Mouse (Mus musculus) layer of hippocampus, postnatal 14 days (tissue): ENCODE measurements around the gene Pias3. TPM values are rescaled to one million over a fixed set of nuclear protein-coding genes. Genes with fewer than 3 reads are reported as not detected.
"Not testable (repeated sequence)": the region's sequence is repeated elsewhere in the genome, so short reads cannot be mapped to it uniquely, and the experiment has no call there.

Experiments
- DNase-seq, 2 experiments: peaks; one replicate each; pipeline ENCODE4 v3.0.0; 2021 to 2022; ENCODE audit warnings: low spot score in 2 of 2, mixed read lengths in 1 of 2
- total RNA-seq, 2 experiments: library from RNA; stranded (reverse); gene quantifications; 2 replicates each; pipeline ENCODE4 v1.2.3; 2021

The Pias3 gene
- total RNA-seq, 2 experiments from 2014 or later: 28.1 to 30.0 TPM

DNA sequence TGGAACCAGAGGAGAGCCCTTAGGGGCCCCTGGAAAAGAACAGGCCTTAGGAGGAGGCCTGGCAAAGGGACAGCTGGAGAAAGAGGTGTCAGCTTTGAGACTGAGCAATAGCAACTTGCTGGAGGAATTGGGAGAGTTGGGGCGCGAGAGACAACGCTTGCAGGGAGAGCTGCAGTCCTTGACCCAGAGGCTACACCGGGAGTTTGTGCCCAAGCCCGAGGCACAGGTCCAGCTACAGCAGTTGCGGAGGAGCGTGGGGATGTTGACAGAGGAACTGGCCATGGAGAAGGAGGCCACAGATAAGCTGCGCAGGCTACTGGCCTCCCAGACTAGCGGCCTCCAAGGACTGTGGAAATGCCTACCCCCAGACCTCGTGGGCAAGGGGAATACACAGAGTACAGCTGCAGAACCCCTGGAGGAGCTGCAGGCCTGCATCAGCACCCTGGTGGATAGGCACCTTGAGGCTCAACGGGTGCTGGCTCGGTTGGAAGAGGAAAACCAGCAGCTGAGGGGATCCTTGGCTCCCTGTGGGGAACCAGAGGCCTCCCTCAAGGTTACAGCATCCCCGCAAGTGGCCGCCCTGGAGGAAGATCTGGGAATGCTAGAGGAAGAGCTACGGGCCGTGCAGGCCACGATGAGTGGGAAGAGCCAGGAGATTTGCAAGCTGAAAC, 11.9 kb upstream of the Pias3 start:
- no peak for DNase-seq

DNA sequence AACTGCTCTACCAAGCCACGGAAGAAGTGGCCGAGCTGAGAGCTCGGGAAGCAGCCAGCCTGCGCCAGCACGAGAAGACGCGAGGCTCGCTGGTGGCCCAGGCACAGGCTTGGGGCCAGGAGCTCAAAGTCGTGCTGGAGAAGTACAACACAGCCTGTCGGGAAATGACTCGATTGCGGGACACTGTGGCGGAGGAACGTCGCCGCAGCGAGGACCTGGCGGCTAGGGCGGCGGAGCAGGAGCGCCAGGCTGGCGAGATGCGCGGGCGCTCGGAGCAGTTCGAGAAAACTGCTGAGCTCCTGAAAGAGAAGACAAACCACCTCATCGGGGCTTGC, 11.4 kb upstream of the Pias3 start:
- DNase-seq: no peak

DNA sequence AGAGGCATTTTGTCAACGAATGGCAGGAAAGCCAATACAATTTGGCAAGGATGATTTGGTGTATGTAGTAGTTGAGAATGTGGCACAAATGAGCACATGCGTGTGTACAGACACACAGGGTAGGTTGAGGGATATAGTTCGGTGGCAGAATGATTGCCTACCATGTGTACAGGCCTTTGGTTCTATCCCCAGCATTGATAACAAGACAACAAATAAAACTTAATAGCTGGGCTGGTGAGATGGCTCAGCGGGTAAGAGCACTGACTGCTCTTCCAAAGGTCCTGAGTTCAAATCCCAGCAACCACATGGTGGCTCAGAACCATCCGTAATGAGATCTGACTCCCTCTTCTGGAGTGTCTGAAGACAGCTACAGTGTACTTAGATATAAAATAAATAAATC, 10.1 kb upstream of the Pias3 start:
- not testable (repeated sequence) for DNase-seq

DNA sequence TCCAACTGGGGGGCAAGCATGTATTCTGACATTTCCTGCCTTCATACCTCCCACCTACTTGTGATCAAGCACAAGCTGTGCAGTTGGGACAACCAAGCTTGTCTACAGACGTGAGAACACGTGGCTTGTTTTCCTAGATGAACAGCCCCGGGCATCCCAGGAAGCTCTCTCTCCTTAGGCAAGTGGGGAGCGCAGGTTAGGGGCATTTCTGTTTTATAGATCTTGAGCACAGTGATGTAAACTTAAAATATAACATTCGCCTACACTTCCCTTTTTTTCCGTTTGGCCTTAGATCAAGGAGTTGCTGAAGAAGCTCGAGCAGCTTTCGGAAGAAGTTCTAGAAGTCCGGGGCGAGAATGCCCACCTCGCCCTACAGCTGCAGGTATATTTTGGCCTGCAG, 7.3 kb upstream of the Pias3 start:
- no peak for DNase-seq

DNA sequence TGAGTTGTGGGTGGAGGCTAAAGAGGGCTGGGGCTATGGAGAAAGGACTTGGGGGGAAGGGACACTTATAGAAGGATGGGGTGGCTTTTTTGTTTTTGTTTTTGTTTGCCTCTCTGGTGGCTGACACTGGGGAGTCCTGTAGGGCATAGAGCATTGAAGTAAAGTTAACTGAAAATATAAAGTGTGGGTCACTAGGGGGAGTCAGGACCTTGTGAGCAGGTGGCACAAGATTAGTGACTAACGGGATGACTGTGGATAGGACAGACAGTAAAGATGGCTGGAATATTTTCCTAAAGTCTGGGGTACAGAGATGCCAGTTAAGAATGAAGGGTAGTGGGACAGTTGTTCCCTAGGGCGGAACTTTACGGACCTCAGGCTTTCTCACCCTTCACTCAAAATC, 5.9 kb upstream of the Pias3 start:
- no peak for DNase-seq

DNA sequence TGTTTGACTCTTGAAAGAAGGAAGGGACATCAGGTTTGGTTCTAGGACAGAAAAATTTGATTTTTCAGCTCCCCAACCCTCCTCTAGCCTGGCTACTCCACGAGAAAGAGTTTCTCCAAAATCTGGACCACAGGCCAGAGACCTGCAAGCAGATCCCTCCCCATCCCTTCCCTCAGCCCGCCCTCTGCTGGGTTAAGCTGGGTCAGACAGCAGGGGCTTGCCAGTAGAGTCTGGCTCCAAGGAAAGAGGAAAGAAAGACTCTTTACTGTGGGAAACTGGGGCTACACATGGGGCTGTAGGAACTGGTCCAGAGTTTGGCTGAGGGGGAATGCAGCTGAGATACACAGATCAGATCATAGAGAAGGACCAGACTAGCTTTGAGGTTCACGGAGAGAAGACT, 3.7 kb upstream of the Pias3 start:
- no peak for DNase-seq

DNA sequence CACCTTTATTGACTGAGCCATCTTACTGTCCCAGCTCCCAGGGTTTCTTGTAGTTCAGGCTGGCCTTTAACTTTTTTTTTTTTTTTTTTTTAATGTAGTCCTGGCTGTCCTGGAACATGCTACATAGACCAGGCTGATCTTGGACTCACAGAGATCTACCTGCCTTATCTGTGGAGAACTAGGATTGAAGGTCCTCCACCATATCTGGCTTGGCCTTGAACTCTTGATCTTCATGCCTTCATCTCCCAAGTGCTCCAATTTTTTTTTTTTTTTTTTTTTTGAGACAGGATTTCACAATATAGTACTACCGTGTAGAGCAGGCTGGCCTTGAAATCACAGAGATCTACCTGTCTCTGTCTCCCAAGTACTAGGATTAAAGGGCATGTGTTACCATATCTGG, 2.6 kb upstream of the Pias3 start:
- no peak for DNase-seq

DNA sequence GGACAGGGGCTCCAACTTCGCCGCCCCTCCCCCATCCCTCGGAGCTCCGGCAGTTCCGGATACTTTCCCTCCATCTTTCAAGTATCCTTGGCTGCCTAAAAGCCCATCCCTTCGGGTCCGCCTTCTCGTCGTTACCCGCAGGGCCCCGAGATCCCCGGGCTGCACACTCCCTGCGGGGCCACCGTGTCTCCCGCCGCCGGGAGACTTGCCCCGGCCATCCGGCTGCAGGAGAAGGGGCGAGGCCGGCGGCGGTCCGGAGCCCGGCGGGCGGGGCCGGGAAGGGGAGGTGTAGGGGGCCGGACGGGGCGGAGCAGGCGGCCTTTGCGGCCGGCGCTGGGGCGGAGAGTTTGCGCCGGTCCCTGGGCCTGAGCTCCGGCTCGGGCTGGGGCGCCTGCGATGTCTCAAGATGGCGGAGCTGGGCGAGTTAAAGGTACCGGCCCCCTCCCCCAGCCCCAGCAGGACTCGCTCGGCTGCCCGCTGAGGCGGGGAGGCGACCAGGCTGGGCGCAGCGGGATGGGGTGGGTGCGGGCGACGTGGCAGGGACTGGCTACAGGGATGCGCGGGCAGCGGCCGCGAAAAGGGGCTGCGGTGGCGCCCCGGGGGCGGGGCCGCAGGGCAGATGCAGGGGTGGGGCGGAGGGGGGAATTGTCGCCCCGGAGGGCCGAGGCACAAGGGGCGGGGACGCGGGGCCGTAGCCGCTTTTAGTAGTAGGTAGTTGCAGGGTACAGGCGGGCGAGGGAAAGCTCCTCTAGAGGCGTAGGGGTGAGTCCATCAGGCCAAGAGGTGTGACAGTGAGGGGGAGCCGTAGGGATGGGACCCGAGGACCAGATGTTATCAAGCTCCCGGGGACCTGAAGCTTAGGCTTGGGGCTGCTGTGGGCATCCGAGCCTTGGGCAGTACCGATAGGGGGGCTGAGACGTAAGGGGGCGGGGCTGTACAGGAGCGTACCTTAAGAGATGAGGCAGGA, 865 bp downstream of the Pias3 start:
- DNase-seq: peak; percentile 79 to 81

DNA sequence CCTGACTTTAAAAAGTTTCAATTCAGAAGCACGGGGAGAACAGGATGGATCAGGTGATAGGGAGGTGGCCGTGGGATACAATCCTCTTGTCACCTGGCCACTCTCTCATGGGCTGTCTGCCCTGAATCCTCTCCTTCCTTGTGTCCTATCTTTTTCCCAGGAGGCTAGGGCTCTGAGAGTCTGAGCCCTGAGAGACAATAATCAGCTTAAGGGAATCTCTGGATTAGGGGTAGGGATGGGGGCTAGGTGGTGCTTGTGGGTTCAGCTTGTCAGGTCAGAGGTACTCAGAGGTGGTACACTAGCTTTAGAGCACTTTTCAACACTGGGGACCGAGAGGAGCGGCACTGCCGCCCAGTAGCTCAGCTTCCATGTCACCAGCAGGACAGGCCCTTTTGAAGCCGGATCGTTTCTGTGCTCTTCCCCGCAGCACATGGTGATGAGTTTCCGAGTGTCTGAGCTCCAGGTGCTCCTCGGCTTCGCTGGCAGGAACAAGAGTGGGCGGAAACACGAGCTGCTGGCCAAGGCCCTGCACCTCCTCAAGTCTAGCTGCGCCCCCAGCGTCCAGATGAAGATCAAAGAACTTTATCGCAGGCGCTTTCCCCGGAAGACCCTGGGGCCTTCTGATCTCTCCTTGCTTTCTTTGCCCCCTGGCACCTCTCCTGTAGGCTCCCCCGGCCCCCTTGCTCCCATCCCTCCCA, 3.0 kb downstream of the Pias3 start:
- DNase-seq: no peak

DNA sequence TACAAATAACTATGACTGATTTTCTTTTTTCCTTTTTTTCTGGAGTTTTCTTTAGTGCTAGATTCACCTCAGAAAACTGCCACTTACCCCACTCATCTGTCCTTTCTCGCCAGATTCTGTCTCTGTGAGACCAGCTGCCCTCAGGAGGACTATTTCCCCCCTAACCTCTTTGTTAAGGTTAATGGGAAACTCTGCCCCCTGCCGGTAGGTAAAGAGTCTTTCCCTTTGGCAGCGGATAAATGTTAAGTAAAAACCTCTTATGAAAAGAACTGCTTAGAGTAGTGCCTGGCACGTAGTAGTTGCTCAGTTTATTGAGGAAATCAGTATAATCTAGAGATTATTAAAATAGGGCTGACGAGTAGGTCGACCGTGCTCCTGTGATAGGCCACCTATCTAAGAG, 4.2 kb downstream of the Pias3 start:
- DNase-seq: no peak

DNA sequence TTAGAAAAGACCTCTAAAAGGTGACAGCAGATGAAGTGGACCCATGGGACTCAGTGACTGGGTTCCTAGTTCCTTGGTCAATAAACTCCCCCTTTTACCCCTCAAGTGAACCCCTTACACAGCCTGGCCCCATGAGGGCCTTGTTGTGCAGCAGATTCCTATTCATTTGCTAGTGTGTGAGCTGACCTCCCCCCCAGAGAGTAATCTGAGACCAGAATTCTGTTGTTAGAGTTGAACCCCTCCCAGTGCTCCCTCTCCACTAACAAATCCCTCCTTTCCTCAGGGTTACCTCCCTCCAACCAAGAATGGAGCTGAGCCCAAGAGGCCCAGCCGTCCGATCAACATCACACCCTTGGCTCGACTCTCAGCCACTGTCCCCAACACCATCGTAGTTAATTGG, 4.8 kb downstream of the Pias3 start:
- no peak for DNase-seq

DNA sequence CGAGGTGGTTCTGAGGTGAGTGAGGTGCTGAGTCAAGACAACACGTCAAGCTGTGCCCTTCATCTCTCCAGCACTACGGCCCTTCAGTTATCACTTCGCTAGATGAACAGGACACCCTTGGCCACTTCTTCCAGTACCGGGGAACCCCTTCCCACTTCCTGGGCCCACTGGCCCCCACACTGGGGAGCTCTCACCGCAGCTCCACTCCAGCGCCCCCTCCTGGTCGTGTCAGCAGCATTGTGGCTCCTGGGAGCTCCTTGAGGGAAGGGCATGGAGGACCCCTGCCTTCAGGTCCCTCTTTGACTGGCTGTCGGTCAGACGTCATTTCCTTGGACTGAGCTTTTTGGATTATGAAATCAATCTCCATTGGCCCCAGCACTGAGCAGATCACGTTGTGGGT, 8.6 kb downstream of the Pias3 start:
- no peak for DNase-seq

DNA sequence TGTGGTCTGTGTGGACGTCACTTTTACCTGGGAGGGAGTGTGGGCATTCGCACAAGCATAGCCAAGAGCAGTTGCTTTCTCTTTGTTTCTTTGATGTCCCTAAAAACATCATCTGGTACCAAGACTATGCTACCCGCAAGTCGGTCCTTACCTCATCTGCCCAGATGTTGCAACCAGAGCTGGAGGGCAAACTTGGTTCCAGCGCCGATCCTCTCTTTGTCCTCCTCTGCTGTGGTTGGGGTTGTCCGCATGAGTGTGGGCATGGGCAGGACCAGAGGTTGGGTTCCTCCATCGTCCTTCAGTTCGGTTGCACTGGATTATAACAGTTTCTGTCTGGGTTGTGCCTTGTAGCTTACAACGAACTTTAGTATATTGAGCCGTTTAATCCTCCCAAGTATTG, 10.0 kb downstream of the Pias3 start:
- no peak for DNase-seq

DNA sequence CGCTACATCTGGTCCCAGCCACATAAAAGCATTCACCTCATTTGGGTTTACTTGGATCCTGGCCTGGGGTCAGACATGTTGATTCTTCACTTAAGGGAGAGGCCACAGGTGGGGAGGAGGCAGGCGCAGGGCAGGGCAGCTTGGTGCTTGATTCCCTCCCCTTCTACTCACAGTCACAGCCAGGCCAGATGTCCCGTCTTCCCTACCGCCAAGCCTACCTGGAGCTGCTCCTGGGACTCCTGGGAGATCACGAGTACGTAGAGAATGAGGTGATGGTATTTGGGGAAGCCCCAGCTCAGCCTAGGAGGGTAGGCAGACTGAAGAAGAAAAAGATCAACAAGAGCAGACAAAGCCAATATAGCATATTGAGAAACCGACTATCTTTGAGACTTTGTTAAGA, 10.8 kb downstream of the Pias3 start:
- DNase-seq: no peak

DNA sequence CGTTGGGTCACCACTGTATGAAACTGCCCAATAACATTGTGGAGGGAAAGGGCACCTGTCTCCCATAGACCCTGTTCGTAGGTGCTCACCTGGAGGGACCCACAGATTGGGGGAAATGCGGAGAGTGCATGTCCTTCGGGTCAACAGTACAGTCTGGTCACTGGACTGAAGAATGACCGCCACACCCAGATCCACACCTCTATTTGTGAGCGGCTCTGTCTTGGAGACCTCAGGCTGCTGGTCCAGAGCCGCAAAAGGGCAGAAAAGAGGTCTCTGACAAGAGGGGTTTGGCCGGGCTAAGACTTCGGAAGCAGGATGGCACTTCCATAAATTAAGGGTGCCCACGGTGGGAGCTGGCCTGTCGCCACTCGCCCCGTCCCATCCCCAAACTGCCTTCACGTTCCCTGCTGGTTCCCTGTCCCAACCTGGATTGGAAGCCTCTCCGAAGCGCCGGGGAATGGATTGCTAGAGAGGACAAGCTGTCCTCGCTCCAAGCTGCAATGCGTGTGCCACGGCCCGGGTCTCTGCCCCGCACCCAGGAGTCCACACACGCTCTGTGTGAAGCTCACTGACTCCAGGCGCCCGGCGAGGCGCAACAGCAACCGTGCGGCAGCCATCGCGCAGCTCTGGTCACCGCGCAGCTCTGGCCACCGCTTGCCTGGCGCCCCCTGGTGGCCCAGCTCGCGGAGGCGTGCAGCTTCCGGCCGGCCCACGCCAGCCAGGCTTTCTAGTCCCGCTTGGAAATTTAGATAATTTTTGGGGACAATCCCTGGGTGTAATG, 11.9 kb downstream of the Pias3 start, which contains the start of gene Nudt17:
Gene Nudt17, minus strand, starts transcription at position 660 of the 781 bp plus-strand sequence.
- peak; percentile 81 to 82 for DNase-seq

DNA sequence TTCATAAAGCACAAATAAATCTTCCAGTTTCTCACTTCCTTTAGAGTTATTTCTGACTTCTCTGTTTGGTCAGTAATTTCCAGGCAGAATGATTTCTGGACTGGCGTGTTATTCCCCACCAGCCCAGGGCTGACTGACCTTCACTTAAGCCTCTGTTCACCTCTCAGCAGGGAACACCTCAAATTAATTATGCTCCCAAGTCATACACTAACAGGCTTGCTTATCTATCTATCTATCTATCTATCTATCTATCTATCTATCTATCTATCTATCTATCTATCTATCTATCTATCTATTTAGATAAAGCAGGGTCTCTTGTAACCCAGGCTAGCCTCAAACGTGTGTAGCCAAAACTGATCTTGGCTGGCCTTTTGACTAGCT, 12.5 kb downstream of the Pias3 start:
- DNase-seq: no peak

DNA sequence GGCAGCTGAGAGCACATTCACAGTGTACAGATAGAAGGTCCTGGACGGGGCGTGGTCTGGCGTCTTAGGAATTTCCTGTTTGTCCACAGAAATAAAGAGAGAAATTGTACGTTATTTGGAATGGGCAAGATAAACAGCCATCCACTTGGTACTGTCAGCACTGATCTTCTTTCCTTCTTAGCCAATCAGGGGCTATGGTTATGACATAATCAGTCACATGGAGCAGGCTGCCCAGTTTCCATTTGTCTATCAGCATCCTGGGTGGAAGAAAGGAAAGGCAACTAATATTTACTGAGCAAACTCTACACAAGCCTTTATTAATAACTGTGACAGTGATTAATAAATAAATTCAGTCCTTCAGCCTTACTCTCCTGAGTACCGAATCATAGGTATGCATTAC, 18.1 kb downstream of the Pias3 start:
- DNase-seq: no peak

DNA sequence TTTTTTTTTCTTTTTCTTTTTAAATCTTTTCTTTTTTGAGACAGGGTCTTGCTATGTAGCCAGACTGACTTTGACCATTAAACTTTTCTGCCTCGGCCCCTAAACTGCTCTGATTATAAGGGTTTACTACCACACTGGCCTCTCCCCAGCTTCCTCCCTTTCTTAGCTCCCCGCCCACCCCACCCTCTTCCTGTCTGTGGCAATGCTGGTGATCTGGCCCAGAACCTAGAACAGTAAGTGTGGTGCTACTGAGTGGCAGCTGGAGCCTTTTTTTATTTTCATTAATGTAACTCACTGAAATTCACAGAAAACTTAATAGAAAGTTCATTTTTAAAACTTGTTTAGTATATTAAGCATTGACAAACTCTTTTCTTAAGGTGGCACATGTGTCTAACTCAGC, 19.7 kb downstream of the Pias3 start:
- DNase-seq: no peak

DNA sequence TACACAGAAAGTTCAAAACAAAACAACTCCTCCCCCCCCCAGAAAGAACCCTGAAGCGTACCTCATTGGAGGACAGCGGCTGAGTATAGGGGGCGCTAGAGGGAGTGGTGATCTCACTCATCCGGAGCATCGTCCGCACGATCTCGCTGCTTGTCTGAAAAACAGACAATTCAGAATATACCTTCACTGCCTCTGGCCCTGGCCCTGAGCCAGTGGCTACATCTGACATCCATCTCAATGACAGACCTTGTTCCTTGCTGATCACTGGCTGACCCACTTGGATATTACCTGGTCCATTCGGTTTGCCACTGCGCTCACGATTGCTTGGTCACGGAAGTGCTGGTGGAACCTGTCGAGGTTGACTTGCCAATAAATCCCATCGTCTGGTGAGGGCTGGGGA, 23.0 kb downstream of the Pias3 start:
- DNase-seq: peak in 1 of 2 experiments; percentile 48

DNA sequence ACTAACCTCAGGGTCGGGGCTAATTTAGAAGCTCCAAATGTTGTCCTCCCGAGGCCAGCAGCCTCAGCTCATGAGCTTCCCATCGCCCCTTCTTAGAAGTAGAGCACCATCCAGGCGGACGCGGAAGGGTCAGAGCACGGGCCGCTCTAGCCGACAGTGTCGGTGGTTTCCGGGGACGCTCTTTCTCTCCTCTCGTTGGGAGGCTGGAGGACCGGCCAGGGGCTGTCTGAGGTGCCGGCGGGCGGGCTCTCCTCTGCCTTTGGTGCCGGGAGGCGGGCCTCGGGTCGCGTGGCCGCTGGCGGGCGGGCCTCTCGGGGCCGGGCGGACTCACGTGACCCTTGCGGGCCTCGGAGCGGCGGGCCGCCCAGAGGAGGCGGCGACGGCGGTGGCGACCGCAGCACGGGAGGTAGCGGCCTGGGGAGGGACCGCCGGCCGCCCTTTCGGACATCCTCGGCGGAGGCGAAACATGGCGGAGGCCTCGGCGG, 31.2 kb downstream of the Pias3 start, which contains the start of the genes Polr3c and Rnf115:
Gene Polr3c, minus strand, starts transcription at position 286 of the 485 bp plus-strand sequence.
Gene Rnf115, plus strand, starts transcription at position 322 of the 485 bp plus-strand sequence.
- peak; percentile 91 to 95 for DNase-seq
